Mouse (Mus musculus) E14TG2a.4 (cell line): Measurements from ENCODE around the gene Gm12216.

Experiments
- CTCF ChIP-seq: conservative IDR thresholded peaks from 2 replicates; pipeline ENCODE4 v1.5.1; 2014; ENCODE audit warnings: low read length
- NANOG ChIP-seq: IDR thresholded peaks from 2 replicates; pipeline ENCODE4 v1.6.1; 2014; ENCODE audit warnings: borderline replicate concordance, low read length, mixed read lengths

DNA sequence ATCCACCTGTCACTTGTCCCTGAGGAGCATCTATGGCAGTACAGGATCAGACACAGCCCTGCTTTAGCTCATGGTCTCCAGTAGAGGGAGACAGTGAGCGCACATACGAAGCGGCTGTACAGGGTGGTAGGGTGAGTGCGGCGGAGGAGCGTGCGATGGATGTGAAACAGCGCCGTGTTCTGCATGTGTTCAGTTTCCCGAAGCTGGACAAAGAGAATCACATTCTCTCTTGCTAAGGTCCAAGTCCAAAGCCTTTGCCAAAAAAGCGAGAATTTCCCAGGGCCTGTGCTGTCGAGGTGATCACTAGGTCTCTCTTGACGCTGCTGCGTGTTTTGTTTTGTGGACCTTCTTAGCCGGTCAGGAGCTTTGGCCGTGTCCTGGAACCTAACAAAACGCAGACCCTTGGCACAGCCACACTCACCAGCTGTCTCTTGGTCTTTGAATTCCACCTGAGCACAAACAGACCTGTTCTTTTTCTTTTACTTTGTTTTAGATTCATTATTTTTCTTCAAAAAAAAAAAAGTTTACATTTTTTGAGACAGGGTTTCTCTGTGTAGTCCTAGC is 123.3 kb downstream of the Gm12216 start:
- TF ChIP-seq NANOG (no peak), CTCF (peak; percentile 87)
